Mouse (Mus musculus) forebrain, embryonic 14.5 days (tissue): ENCODE results near the gene Ikbke. TPM values are rescaled to one million over a fixed set of nuclear protein-coding genes. Genes with fewer than 3 reads are reported as not detected.
"Not testable (repeated sequence)": the region's sequence is repeated elsewhere in the genome, so short reads cannot be mapped to it uniquely, and the experiment has no call there.

Experiments
- ATAC-seq: fragments of 200-750 bp; cut with Nextera tagmentation; 2 replicates; pipeline ENCODE4 v1.8.0; 2017; ENCODE audit warnings: mild to moderate bottlenecking, moderate library complexity
- DNase-seq: peaks from one replicate; pipeline ENCODE4 v3.0.0-alpha.2; 2015; ENCODE audit warnings: low spot score
- H3K27ac ChIP-seq: fragments of 300-500 bp; sonication (generic); 2 replicates; pipeline ENCODE4 v1.5.1; 2014; ENCODE audit warnings: low read depth, mild to moderate bottlenecking, control low read depth, low read length, moderate library complexity
- H3K27me3 ChIP-seq: fragments of 300-500 bp; sonication (generic); replicated peaks from 2 replicates; pipeline ENCODE4 v1.6.1; 2014; ENCODE audit warnings: low read length, control low read depth, mixed read lengths; ENCODE audit not compliant: control insufficient read depth, insufficient read depth
- H3K36me3 ChIP-seq: fragments of 300-500 bp; sonication (generic); 2 replicates; pipeline ENCODE4 v1.6.1; 2014; ENCODE audit warnings: low read length, control low read depth; ENCODE audit not compliant: control insufficient read depth, insufficient read depth
- H3K4me1 ChIP-seq: fragments of 300-500 bp; sonication (generic); 2 replicates; pipeline ENCODE4 v1.6.1; 2014; ENCODE audit warnings: antibody characterized with exemption, low read length, control low read depth; ENCODE audit not compliant: control insufficient read depth, insufficient read depth
- H3K4me2 ChIP-seq: fragments of 300-500 bp; sonication (generic); 2 replicates; pipeline ENCODE4 v1.6.1; 2014; ENCODE audit warnings: mild to moderate bottlenecking, control low read depth, low read length
- H3K4me3 ChIP-seq: fragments of 300-500 bp; sonication (generic); 2 replicates; pipeline ENCODE4 v1.5.1; 2014; ENCODE audit warnings: low read depth, low read length, control low read depth
- H3K9ac ChIP-seq: fragments of 300-500 bp; sonication (generic); 2 replicates; pipeline ENCODE4 v1.6.1; 2014; ENCODE audit warnings: mild to moderate bottlenecking, low read length, control low read depth, moderate library complexity
- H3K9me3 ChIP-seq: fragments of 300-500 bp; sonication (generic); replicated peaks from 2 replicates; pipeline ENCODE4 v1.6.1; 2016; ENCODE audit warnings: low read length, control low read depth, mixed read lengths; ENCODE audit not compliant: control insufficient read depth
- WGBS: fragments of 180-500 bp; shearing (Covaris S2); extraction: QIAGEN DNeasy Blood & Tissue Kit; methylation state at CpG from one replicate; pipeline ENCODE4 v1.1.7; 2014; 5-methylcytosine and 5-hydroxymethylcytosine counted together
- polyA plus RNA-seq: library from polyadenylated mRNA; unstranded; fragments of >200 nt; fragmentation: Nextera tagmentation; extraction: Ambion mirVana; gene quantifications from 2 replicates; pipeline ENCODE4 v1.2.1, GENCODE M21; 2014

Ikbke gene
- polyA plus RNA-seq, 1 experiment from 2014 or later, result 0.29 TPM

- H3K4me3 ChIP-seq, H3K27me3 ChIP-seq, H3K36me3 ChIP-seq, DNase-seq, H3K9ac ChIP-seq, H3K27ac ChIP-seq, H3K4me2 ChIP-seq, H3K9me3 ChIP-seq, ATAC-seq, H3K4me1 ChIP-seq: not testable (repeated sequence)
- WGBS, result 87% methylated on average over 7 of the region's 7 CpGs
Measured at GRCm38 (mm10) chr1:131252516-131253250, 26.7 kb downstream of the Ikbke start.

GRCm38 (mm10) chr1:131246433-131247395 is 32.7 kb downstream of the Ikbke start:
- WGBS, result 17% methylated on average over 7 of the region's 7 CpGs
- ATAC-seq, result 0 out of 2 replicates have a peak, but pooled peaks have one; percentile 1

GRCm38 (mm10) chr1:131245926-131246325 is 33.5 kb downstream of the Ikbke start:
- Histone ChIP-seq H3K9me3 (no peaks in the 10 kb centered on the region), H3K4me3 (peak overlapping the region; percentile 60), H3K36me3 (no peaks in the 10 kb centered on the region), H3K27ac (no peak overlapping the region), H3K27me3 (peaks cover 15% of the 10 kb centered on the region), H3K4me2 (peak overlapping the region; percentile 94), H3K9ac (no peak overlapping the region), H3K4me1 (peaks cover 2% of the 10 kb centered on the region)
- WGBS, result 8% methylated on average over 9 of the region's 9 CpGs
- ATAC-seq, result peak; percentile 50
- peak; percentile 40 for DNase-seq

More at GRCm38 (mm10) chr1:131246433-131247395, 32.7 kb downstream of the Ikbke start:
- H3K9ac ChIP-seq, result no peak overlapping the region
- H3K4me2 ChIP-seq, result no peak overlapping the region
- H3K36me3 ChIP-seq, result no peaks in the 10 kb centered on the region
- no peaks in the 10 kb centered on the region for H3K9me3 ChIP-seq
- peak; percentile 61 for DNase-seq
- H3K4me3 ChIP-seq, result no peak overlapping the region
- no peak overlapping the region for H3K27ac ChIP-seq
- H3K4me1 ChIP-seq, result peaks cover 2% of the 10 kb centered on the region
- H3K27me3 ChIP-seq, result peaks cover 15% of the 10 kb centered on the region

GRCm38 (mm10) chr1:131245089-131245856 is 34.1 kb downstream of the Ikbke start, which contains the start of gene Rassf5:
Rassf5 (minus strand) TSS chr1:131245258.
- no peaks in the 10 kb centered on the region for H3K36me3 ChIP-seq
- no peak within 1 kb of the TSS for H3K27ac ChIP-seq
- peaks cover 2% of the 10 kb centered on the region for H3K4me1 ChIP-seq
- H3K4me3 ChIP-seq, result peak within 1 kb of the TSS; percentile 60
- peak; percentile 59 for ATAC-seq
- peak within 1 kb of the TSS; percentile 73 for H3K9ac ChIP-seq
- no peaks in the 10 kb centered on the region for H3K9me3 ChIP-seq
- H3K4me2 ChIP-seq, result peak within 1 kb of the TSS; percentile 94
- WGBS, result 1% methylated on average over 56 of the region's 60 CpGs
- DNase-seq, result peak; percentile 46
- peaks cover 15% of the 10 kb centered on the region for H3K27me3 ChIP-seq

GRCm38 (mm10) chr1:131244536-131245088 is 34.8 kb downstream of the Ikbke start:
- WGBS, result under 1% methylated on average over 56 of the region's 57 CpGs
- Histone ChIP-seq H3K9ac (peak overlapping the region; percentile 73), H3K4me1 (peaks cover 5% of the 10 kb centered on the region), H3K27ac (no peak overlapping the region), H3K36me3 (no peaks in the 10 kb centered on the region), H3K4me3 (peak overlapping the region; percentile 60), H3K27me3 (peaks cover 15% of the 10 kb centered on the region), H3K9me3 (no peaks in the 10 kb centered on the region), H3K4me2 (peak overlapping the region; percentile 94)
- ATAC-seq (peak; percentile 33; the same call in 1 of the 2 replicates), DNase-seq (no peak)

GRCm38 (mm10) chr1:131242956-131243355 is 36.5 kb downstream of the Ikbke start:
- H3K4me3 ChIP-seq, result no peak overlapping the region
- no peak overlapping the region for H3K27ac ChIP-seq
- H3K36me3 ChIP-seq, result no peaks in the 10 kb centered on the region
- DNase-seq (no peak), ATAC-seq (no peak)
- no peak overlapping the region for H3K9ac ChIP-seq
- peaks cover 15% of the 10 kb centered on the region for H3K27me3 ChIP-seq
- 73% methylated on average over 6 of the region's 6 CpGs for WGBS
- H3K4me2 ChIP-seq, result no peak overlapping the region
- H3K9me3 ChIP-seq, result no peaks in the 10 kb centered on the region
- peaks cover 5% of the 10 kb centered on the region for H3K4me1 ChIP-seq

GRCm38 (mm10) chr1:131239576-131240193 is 39.7 kb downstream of the Ikbke start:
- DNase-seq, result no peak
- WGBS, result 44% methylated on average over 12 of the region's 12 CpGs
- Histone ChIP-seq H3K27me3 (peaks cover 15% of the 10 kb centered on the region), H3K27ac (no peak overlapping the region), H3K4me3 (no peak overlapping the region), H3K9me3 (no peaks in the 10 kb centered on the region), H3K9ac (no peak overlapping the region), H3K36me3 (no peaks in the 10 kb centered on the region), H3K4me2 (no peak overlapping the region), H3K4me1 (peaks cover 3% of the 10 kb centered on the region; the same call in 1 of the 2 replicates)
- ATAC-seq, result no peak
